Mouse (Mus musculus): Measurements from ENCODE around the gene Ing2. TPM values are rescaled to one million over a fixed set of nuclear protein-coding genes. Genes with fewer than 3 reads are reported as not detected.

The Ing2 gene
- polyA plus RNA-seq, 1 experiment from 2014 or later, result 9.9 TPM

DNA sequence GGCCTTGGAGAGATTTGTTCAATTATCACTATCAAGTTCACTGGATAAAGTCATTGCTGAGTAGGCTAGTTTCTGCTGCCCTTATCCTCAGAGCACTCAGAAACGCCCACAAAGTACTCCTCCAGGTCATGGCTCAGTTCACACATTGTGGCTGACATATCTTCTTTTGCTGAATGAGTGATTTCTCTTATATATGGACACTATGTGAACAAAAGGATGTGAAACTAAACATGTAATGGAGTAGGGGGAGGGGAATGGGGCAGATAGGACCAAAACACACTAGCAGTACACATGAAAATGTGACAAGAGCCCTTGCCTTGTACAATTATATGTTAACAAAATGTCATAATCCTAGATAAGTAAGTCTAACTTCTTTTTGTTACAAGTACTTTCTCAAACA lies 27.0 kb upstream of the Ing2 start:
- no peak overlapping the region for H3K4me3 ChIP-seq (ENCODE audit: control insufficient read depth in 1 of 2, insufficient read depth in 1 of 2, low read depth in 1 of 2, low read length in 2 of 2)
- H3K9ac ChIP-seq (ENCODE audit: low read length), result no peak overlapping the region
- 35% methylated on average over 1 of the region's 1 CpGs for WGBS
- H3K27me3 ChIP-seq (ENCODE audit: control insufficient read depth, insufficient read depth, low read length), result no peaks in the 10 kb centered on the region
- H3K27ac ChIP-seq (replicated peaks in 1 of 2; ENCODE audit: control insufficient read depth in 1 of 2, insufficient read depth in 1 of 2, low read depth in 2 of 2, low read length in 2 of 2), result no peak overlapping the region
- no peak for ATAC-seq (ENCODE audit: insufficient number of reproducible peaks, insufficient read depth, low FRiP score, low read depth)
- peaks cover 11% of the 10 kb centered on the region; the same call in 1 of the 2 replicates for H3K36me3 ChIP-seq (ENCODE audit: control insufficient read depth, insufficient read depth, low read length)
- no peak overlapping the region for H3K4me2 ChIP-seq (ENCODE audit: low read length)
- H3K4me1 ChIP-seq (ENCODE audit: control insufficient read depth in 2 of 2, insufficient read depth in 2 of 2, low read length in 2 of 2), result no peaks in the 10 kb centered on the region
- H3K9me3 ChIP-seq (ENCODE audit: control insufficient read depth, low read length), result no peaks in the 10 kb centered on the region

- WGBS, result 46% methylated on average over 1 of the region's 1 CpGs
- H3K9ac ChIP-seq (ENCODE audit: low read length), result no peak overlapping the region
These were observed 22.3 kb upstream of the Ing2 start for GRCm38 (mm10) chr8:47697696-47698095.

DNA sequence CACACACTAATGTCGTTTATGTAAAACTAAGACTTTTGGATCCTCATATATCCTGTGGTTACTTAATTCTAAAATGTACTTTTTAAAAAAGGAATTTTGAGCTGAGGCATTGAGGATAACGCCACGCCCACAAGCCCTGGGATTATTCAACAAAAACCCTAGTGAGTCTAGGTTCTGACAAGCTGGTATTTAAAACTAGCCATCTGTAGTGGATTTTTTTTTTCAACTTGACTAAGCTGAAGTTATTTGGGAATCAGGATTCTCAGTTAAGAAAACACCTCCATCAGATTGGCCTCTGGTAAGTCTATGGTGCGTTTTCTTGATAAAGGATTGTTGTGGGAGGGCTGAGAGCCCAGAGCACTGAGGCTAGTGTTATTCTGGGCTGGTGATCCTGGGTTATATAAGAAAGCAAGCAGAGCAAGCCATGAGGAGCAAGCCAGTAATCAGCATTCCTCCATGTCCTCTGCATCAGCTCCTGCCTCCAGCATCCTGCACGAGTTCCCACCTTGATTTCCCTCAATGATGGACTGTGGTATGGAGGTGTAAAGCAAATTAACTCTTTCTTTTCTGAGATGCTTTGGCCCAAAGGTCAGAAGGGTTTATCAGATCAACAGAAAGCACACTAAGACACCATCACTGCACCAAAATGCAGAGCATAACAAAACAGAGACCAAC lies 20.2 kb upstream of the Ing2 start:
- Histone ChIP-seq H3K4me3 (ENCODE audit: control insufficient read depth in 1 of 2, insufficient read depth in 1 of 2, low read depth in 1 of 2, low read length in 2 of 2) (no peak overlapping the region), H3K4me1 (ENCODE audit: control insufficient read depth in 2 of 2, insufficient read depth in 2 of 2, low read length in 2 of 2) (no peaks in the 10 kb centered on the region; a peak in 1 of 4 replicates), H3K27ac (replicated peaks in 1 of 2; ENCODE audit: control insufficient read depth in 1 of 2, insufficient read depth in 1 of 2, low read depth in 2 of 2, low read length in 2 of 2) (no peak overlapping the region), H3K4me2 (ENCODE audit: low read length) (no peak overlapping the region), H3K9me3 (ENCODE audit: control insufficient read depth, low read length) (no peaks in the 10 kb centered on the region), H3K36me3 (ENCODE audit: control insufficient read depth, insufficient read depth, low read length) (no peaks in the 10 kb centered on the region), H3K27me3 (ENCODE audit: control insufficient read depth, insufficient read depth, low read length) (no peaks in the 10 kb centered on the region), H3K9ac (ENCODE audit: low read length) (no peak overlapping the region)
- no peak for ATAC-seq (ENCODE audit: insufficient number of reproducible peaks, insufficient read depth, low FRiP score, low read depth)
- WGBS, result 75% methylated on average over 5 of the region's 5 CpGs

More at GRCm38 (mm10) chr8:47697696-47698095, 22.3 kb upstream of the Ing2 start:
- Histone ChIP-seq H3K4me1 (ENCODE audit: control insufficient read depth in 2 of 2, insufficient read depth in 2 of 2, low read length in 2 of 2) (no peaks in the 10 kb centered on the region), H3K4me2 (ENCODE audit: low read length) (no peak overlapping the region), H3K27me3 (ENCODE audit: control insufficient read depth, insufficient read depth, low read length) (no peaks in the 10 kb centered on the region), H3K9me3 (ENCODE audit: control insufficient read depth, low read length) (no peaks in the 10 kb centered on the region), H3K27ac (replicated peaks in 1 of 2; ENCODE audit: control insufficient read depth in 1 of 2, insufficient read depth in 1 of 2, low read depth in 2 of 2, low read length in 2 of 2) (no peak overlapping the region), H3K4me3 (ENCODE audit: control insufficient read depth in 1 of 2, insufficient read depth in 1 of 2, low read depth in 1 of 2, low read length in 2 of 2) (no peak overlapping the region), H3K36me3 (ENCODE audit: control insufficient read depth, insufficient read depth, low read length) (no peaks in the 10 kb centered on the region)
- no peak for ATAC-seq (ENCODE audit: insufficient number of reproducible peaks, insufficient read depth, low FRiP score, low read depth)

DNA sequence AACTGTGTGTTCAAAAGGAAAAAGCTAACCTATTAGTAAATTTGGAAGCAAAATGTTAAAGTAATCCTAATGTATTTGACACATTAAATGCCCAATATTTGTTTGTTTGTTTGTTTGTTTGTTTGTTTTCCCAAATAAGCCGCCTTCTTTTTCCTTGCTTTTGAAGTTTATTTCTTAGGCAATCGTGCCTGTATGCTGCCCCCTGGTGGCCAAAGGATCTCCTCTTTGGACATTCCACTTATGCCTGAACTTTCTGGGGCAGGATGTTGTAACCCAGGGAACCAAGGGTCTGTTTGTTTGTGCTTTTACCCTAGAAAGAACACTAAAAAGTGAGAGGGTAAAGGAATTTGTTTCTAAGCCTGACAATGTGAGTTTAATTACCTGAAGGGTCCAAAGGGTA lies 17.8 kb upstream of the Ing2 start:
- no peaks in the 10 kb centered on the region for H3K36me3 ChIP-seq (ENCODE audit: control insufficient read depth, insufficient read depth, low read length)

DNA sequence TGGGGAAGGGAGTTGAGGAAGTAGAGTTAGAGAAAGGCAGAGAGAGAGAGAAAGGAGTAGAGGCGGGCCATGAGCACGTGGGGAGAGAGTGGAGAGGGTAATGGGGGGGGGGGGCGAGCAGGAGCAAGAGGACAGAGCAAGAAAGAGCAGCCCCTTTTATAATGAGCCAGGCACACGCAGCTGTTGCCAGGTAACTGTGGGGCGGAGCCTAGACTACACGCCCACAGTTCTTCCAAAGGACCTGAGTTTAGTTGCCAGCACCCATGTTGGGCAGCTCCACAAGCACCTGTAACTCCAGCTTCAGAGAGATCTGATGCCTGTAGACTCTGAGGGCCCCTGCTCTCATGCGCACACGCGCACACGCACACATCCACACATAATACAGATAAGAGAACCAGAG lies 16.5 kb upstream of the Ing2 start:
- H3K36me3 ChIP-seq (ENCODE audit: control insufficient read depth, insufficient read depth, low read length), result no peaks in the 10 kb centered on the region
- 75% methylated on average over 9 of the region's 10 CpGs for WGBS
- no peak overlapping the region for H3K4me2 ChIP-seq (ENCODE audit: low read length)
- H3K9ac ChIP-seq (ENCODE audit: low read length), result no peak overlapping the region
- no peak for ATAC-seq (ENCODE audit: insufficient number of reproducible peaks, insufficient read depth, low FRiP score, low read depth)
- H3K27ac ChIP-seq (replicated peaks in 1 of 2; ENCODE audit: control insufficient read depth in 1 of 2, insufficient read depth in 1 of 2, low read depth in 2 of 2, low read length in 2 of 2), result no peak overlapping the region
- H3K4me3 ChIP-seq (ENCODE audit: control insufficient read depth in 1 of 2, insufficient read depth in 1 of 2, low read depth in 1 of 2, low read length in 2 of 2), result no peak overlapping the region
- H3K27me3 ChIP-seq (ENCODE audit: control insufficient read depth, insufficient read depth, low read length), result no peaks in the 10 kb centered on the region
- 0 out of 2 replicates have a peak, but pooled peaks cover 3% of the 10 kb centered on the region for H3K9me3 ChIP-seq (ENCODE audit: control insufficient read depth, low read length)
- no peaks in the 10 kb centered on the region; a peak in 1 of 4 replicates for H3K4me1 ChIP-seq (ENCODE audit: control insufficient read depth in 2 of 2, insufficient read depth in 2 of 2, low read length in 2 of 2)

More for the DNA sequence above, 17.8 kb upstream of the Ing2 start:
- 18% methylated on average over 2 of the region's 2 CpGs for WGBS
- ATAC-seq (ENCODE audit: insufficient number of reproducible peaks, insufficient read depth, low FRiP score, low read depth), result no peak
- H3K27me3 ChIP-seq (ENCODE audit: control insufficient read depth, insufficient read depth, low read length), result no peaks in the 10 kb centered on the region
- H3K9me3 ChIP-seq (ENCODE audit: control insufficient read depth, low read length), result 0 out of 2 replicates have a peak, but pooled peaks cover 3% of the 10 kb centered on the region
- H3K4me3 ChIP-seq (ENCODE audit: control insufficient read depth in 1 of 2, insufficient read depth in 1 of 2, low read depth in 1 of 2, low read length in 2 of 2), result no peak overlapping the region
- no peak overlapping the region for H3K9ac ChIP-seq (ENCODE audit: low read length)
- no peak overlapping the region for H3K27ac ChIP-seq (replicated peaks in 1 of 2; ENCODE audit: control insufficient read depth in 1 of 2, insufficient read depth in 1 of 2, low read depth in 2 of 2, low read length in 2 of 2)
- H3K4me2 ChIP-seq (ENCODE audit: low read length), result no peak overlapping the region
- no peaks in the 10 kb centered on the region; a peak in 1 of 4 replicates for H3K4me1 ChIP-seq (ENCODE audit: control insufficient read depth in 2 of 2, insufficient read depth in 2 of 2, low read length in 2 of 2)

- 54% methylated on average over 7 of the region's 7 CpGs for WGBS
- Histone ChIP-seq H3K4me3 (ENCODE audit: control insufficient read depth in 1 of 2, insufficient read depth in 1 of 2, low read depth in 1 of 2, low read length in 2 of 2) (peak overlapping the region in 1 of 2 experiments; percentile 32; a peak in 2 of 4 replicates), H3K27ac (replicated peaks in 1 of 2; ENCODE audit: control insufficient read depth in 1 of 2, insufficient read depth in 1 of 2, low read depth in 2 of 2, low read length in 2 of 2) (no peak overlapping the region), H3K4me2 (ENCODE audit: low read length) (peak overlapping the region; percentile 69), H3K27me3 (ENCODE audit: control insufficient read depth, insufficient read depth, low read length) (no peaks in the 10 kb centered on the region), H3K36me3 (ENCODE audit: control insufficient read depth, insufficient read depth, low read length) (no peaks in the 10 kb centered on the region), H3K9me3 (ENCODE audit: control insufficient read depth, low read length) (0 out of 2 replicates have a peak, but pooled peaks cover 3% of the 10 kb centered on the region), H3K4me1 (ENCODE audit: control insufficient read depth in 2 of 2, insufficient read depth in 2 of 2, low read length in 2 of 2) (no peaks in the 10 kb centered on the region; a peak in 1 of 4 replicates), H3K9ac (ENCODE audit: low read length) (peak overlapping the region; percentile 64)
- no peak for ATAC-seq (ENCODE audit: insufficient number of reproducible peaks, insufficient read depth, low FRiP score, low read depth)
These were observed 15.9 kb upstream of the Ing2 start for GRCm38 (mm10) chr8:47691303-47691702.

DNA sequence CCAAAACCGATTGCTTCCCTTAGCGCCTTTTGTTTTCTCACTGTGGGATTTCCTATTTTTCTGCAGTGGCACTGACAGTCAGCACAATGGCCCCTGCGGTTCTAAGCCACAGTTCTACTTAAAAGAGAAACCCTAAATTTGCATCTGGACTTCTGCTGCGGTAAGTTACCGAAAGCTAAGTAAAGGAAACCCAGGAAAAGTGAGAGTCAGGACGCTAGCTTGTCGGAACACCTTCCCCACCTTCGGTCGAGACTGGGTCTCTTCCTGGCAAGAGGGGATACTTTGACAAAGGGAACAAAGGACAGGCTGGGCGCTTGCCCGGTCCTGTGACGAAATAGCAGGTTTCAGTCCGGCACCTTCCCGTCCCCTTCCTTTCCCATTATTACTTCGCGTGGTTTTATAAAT lies 15.3 kb upstream of the Ing2 start:
- no peaks in the 10 kb centered on the region for H3K27me3 ChIP-seq (ENCODE audit: control insufficient read depth, insufficient read depth, low read length)
- ATAC-seq (ENCODE audit: insufficient number of reproducible peaks, insufficient read depth, low FRiP score, low read depth), result no peak
- H3K4me1 ChIP-seq (ENCODE audit: control insufficient read depth in 2 of 2, insufficient read depth in 2 of 2, low read length in 2 of 2), result no peaks in the 10 kb centered on the region; a peak in 1 of 4 replicates
- H3K27ac ChIP-seq (replicated peaks in 1 of 2; ENCODE audit: control insufficient read depth in 1 of 2, insufficient read depth in 1 of 2, low read depth in 2 of 2, low read length in 2 of 2), result peak overlapping the region; percentile 10 to 34; a peak in 1 of 4 replicates
- peak overlapping the region; percentile 64 for H3K9ac ChIP-seq (ENCODE audit: low read length)
- peak overlapping the region; percentile 69 for H3K4me2 ChIP-seq (ENCODE audit: low read length)
- H3K9me3 ChIP-seq (ENCODE audit: control insufficient read depth, low read length), result 0 out of 2 replicates have a peak, but pooled peaks cover 3% of the 10 kb centered on the region
- H3K36me3 ChIP-seq (ENCODE audit: control insufficient read depth, insufficient read depth, low read length), result no peaks in the 10 kb centered on the region
- WGBS, result 3% methylated on average over 16 of the region's 16 CpGs
- peak overlapping the region; percentile 32 to 50 for H3K4me3 ChIP-seq (ENCODE audit: control insufficient read depth in 1 of 2, insufficient read depth in 1 of 2, low read depth in 1 of 2, low read length in 2 of 2)

Measured in heart, embryonic 14.5 days (tissue).